Mouse (Mus musculus): ENCODE results near the gene Tmpo. TPM values are rescaled to one million over a fixed set of nuclear protein-coding genes. Genes with fewer than 3 reads are reported as not detected.
"Not testable (repeated sequence)": the region's sequence is repeated elsewhere in the genome, so short reads cannot be mapped to it uniquely, and the experiment has no call there.

Gene Tmpo
- total and polyA plus RNA-seq, 3 experiments = 41.1 to 90.6 (median 68.0) TPM

DNA sequence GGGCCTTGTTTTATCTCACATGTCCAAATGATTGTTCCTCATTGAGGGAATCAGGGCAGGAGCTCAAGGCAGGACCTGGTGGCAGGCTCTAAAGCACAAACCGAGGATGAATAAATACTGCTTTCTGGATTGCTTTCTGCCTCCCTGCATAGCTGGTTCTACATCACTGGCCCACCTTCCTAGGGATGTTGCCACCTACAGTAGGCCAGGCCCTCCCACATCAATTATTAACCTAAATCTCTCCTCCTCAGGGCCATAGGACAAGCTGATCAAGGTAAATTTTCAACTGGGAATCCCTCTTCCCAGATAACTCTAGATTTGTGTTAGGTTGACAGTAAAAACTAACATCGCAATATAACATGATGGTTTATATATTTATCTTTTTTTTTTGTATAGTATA is 4.6 kb upstream of the Tmpo start:
- DNase-seq = no peak

DNA sequence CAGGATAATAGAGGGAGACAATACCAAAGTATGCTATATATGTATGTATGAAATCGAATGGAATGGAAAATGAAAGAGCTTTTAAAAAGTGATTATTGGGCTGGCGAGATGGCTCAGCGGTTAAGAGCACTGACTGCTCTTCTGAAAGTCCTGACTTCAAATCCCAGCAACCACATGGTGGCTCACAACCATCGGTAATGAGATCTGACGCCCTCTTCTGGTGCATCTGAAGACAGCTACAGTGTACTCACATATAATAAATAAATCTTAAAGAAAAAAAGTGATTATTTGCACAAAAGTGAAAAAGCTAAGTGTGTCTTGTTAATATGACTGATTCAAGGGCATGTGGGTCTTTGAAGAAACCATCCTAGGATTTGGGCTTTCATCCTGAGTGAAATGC is 3.8 kb upstream of the Tmpo start:
- not testable (repeated sequence) for DNase-seq

- peak; percentile 60 for DNase-seq
These were observed 2.2 kb upstream of the Tmpo start for GRCm38 (mm10) chr10:91183316-91183715.

DNA sequence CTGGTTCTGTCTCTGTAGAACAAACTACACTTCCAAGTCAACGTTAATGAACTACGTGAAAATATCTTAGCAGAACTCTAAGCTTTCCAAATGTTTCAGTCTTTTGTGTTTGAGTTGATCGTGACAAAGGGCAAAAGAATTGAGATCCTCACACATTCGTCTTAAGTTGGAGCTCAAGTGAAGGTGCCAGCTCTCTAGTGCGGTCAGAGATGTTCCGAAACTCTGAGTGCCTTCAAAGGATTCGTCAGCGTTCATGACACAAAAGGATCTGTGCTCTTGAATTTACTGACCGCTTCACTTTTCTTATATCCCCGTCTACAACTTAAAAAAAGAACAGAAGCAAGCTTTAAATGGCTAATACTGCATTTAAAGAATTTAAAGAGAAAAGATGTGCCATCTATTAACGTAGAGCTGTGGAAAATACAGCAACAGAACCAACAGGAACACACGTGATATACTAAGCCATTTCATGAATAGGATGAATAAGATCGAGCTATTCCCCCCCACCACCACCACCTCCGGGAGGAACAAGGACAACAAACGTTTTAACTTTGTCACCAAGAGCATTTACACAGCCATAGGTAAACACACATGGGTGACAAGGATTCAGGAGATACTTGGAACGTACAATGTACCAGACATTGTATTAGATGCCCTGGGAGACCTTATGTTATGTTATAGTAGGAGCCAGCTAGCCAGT is 1.3 kb upstream of the Tmpo start:
- peak; percentile 33 for DNase-seq

DNA sequence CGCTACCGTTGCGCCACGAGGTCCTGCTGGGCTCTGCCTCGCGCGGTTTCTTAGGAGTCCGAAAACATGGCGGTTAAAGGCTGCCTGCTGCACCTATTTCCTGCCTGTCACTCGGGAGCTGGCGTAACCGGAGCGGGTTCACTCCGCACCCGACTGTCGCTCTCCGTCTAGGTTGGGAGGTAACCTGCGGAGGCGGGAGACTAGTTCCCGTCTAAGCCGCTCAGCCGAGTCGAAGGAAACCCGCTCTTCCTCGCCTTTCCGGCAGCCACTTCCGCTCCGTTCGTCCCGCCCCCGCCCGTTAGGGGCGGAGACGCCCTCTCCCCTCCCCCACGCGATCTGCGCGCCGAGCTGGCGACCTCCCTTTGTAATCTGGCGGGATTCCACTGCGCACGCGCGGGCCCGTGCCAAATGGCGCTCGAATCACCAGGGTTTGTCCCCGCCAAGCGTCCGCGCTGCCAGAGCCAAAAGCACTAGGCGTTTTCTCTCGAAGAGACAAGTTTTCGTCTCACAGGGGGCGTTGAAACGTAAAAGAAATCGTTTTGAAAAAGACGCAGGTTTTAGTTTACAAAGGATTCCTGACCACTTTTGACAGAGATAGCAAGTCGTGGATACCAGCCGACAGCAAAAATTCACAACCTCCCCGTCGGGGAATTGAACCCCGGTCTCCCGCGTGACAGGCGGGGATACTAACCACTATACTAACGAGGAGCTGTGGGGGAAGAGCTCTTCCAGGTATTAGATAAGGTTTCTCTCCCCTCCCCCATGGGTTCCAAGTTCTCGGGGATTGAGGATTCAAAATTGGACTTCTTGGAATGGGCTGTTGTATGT is 560 bp upstream of the Tmpo start:
- peak; percentile 99 for DNase-seq

DNA sequence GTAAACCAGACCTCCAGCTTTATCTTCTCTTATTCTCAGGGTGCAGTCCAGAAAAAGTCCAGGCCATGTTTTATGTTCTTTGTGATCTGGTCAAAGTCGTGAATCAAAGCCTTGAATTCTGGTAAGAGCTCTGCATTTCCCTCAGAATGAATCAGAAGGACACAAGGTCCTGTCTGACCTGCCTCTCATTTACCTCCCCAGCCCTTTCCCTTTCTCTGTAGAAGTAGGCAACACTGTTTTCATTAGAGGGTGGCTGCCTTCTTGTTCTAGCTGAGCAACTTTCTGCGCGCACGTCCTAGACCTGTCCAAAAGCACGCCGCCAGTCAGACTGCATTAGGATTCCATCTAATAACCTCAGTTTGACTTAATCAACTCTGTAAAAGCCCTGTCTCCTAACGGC is 814 bp downstream of the Tmpo start:
- peak; percentile 69 for DNase-seq

DNA sequence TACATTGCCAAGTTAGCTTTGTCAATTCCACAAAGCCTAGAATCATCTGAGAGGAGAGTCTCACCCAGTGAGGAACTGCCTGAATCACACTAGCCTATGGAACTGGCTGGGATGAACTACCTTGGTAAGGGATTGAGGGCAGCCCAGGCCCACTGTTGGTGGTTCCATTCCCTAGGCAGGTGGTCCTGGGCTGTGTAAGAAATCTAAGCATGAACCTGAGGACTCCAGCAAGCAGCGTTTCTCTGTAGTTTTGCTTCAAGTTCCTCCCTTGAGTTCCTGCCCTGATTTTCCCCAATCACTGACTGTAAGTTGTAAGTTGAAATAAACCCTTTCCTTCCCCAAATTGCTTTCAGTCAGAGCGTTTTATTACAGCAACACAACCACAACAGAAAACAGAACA is 1.3 kb downstream of the Tmpo start:
- no peak for DNase-seq

DNA sequence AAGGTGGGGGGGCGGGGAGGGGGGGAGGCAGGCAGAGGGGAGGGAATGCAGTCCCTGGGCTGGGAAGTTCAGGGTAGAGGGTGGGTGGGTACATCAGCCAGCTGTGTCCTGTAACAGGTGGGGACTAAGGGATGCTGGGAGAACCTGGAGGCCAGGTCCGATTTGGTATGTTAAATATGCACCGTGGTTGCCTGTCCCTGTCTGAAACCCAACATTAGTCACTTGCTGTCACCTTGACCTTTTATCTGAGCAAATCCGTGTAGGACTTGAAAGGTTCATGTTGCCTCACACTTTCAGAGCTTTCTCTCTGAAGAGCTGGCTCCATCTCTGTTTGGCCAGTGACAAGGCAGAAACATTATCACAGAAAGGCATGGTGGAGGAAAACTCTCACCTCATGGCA is 3.9 kb downstream of the Tmpo start:
- DNase-seq = peak; percentile 64

DNA sequence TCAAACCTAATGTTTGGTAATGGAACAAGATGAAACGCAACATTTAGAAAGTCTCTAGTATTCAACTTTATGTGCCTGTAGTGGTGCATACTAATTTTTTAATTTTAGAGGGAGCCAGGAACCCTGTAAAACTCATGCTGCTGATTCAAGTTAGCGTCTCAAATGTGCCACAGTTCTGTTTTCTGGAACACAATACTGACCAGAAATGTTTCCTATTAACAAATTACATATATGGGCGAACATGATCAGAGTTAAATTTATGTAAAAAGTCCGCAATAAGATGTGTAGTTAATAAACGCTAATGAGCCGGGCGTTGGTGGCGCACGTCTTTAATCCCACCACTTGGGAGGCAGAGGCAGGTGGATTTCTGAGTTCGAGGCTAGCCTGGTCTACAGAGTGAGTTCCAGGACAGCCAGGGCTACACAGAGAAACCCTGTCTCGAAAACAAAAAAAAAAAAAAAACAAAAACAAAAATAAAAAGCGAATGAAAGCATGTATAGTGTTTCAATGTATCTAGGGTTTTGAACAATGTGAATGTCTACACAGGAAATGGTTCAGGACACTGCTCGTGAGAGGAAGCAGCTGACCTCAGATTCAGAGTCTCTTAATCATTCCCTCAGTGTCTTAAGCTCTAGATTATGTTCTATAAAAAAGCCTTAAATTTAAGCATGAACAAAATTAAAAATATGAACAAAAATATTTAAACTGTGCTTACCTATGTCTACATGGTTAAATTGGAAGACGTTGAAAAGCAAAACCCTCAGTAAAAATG is 8.6 kb downstream of the Tmpo start:
- no peak for DNase-seq

GRCm38 (mm10) chr10:91171455-91172328 is 9.4 kb downstream of the Tmpo start:
- peak; percentile 98 for DNase-seq

GRCm38 (mm10) chr10:91171041-91171440 is 10.1 kb downstream of the Tmpo start:
- DNase-seq = no peak

- DNase-seq = peak; percentile 90
These were observed 10.8 kb downstream of the Tmpo start for GRCm38 (mm10) chr10:91170143-91170941.

GRCm38 (mm10) chr10:91169414-91170065 is 11.6 kb downstream of the Tmpo start:
- no peak for DNase-seq

DNA sequence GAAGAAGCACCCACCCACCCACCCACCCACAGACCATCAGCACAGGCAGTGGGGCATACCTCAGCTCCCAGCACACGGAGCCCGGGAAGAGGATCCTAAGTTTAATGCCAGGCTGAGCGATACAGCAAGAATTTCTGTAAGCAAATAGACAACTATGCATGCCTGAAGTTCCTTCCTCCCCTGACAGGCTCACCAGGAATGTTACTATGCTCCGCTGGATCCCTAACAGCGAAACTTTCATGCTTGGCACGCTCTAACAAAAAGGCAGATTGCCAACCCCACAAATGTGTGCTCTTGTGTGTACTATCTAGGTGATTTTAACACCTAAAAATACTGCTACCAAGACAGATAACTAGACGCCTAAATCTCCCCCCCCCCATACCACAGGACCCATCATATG is 13.8 kb downstream of the Tmpo start:
- DNase-seq = no peak

DNA sequence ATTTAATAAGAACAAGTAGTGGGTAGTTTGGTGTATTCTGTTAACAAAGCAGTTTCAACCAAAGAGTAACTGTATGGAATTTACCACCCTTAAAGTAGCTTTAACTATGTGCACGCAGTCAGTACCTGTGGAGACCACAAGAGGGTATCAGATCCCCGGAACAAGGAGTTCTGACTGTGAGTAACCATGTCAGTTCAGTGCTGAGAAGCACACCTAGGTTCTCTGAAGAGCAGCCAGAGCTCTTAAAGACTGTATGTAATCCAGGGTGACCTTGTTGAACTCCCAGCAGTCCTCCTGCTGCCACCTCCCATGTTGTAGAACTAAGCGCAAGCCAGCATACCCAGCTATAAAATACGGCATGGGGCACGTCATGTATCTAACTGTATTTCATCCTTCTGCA is 14.2 kb downstream of the Tmpo start:
- DNase-seq = peak; percentile 62

DNA sequence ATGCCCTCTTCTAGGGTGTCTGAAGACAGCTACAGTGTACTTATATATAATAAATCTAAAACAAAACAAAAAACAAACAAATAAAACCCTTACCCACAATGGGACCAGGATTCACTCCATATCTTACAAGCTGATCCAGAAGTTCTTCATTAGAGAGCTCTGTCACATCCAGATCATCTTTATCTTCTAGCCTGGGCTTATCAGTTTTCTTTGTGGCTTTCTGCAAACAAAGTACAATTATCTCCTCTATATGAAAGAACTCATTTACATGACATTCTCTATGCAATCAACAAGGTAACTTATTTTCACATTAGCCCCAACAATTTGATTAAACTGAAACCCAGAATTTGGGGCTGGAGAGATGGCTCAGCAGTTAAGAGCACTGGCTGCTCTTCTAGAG is 15.3 kb downstream of the Tmpo start:
- no peak for DNase-seq

DNA sequence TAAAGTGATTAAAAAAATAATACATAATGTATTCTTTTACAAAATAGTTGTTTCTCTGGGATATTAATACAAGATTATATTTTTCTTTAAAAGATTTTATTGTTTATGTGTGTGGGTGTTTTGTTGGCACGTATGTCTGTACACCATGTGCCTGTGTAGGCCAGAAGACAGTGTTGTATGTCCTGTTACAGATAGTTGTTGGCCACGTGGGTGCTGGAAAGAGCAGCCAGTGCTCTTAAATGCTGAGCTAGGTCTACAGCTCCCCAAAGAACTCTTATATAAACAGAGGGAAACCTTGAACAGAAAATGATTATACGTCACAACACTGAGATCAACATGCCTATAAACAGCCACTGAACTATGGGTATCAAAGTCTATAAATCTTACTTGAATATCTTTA is 16.6 kb downstream of the Tmpo start:
- DNase-seq = no peak

GRCm38 (mm10) chr10:91162511-91163163 is 18.5 kb downstream of the Tmpo start:
- no peak for DNase-seq

GRCm38 (mm10) chr10:91162077-91162476 is 19.0 kb downstream of the Tmpo start:
- DNase-seq = no peak

- DNase-seq = no peak
These were observed 20.1 kb downstream of the Tmpo start for GRCm38 (mm10) chr10:91161006-91161405.
